Mouse (Mus musculus): ENCODE measurements around the gene Gfod1. TPM values are rescaled to one million over a fixed set of nuclear protein-coding genes. Genes with fewer than 3 reads are reported as not detected.
A peak's percentile ranks its signal among the peaks of the same experiment; 100 is the strongest.

Gene Gfod1
- total RNA-seq, 2 experiments from 2014 or later, result 94.6 to 99.3 TPM

DNA sequence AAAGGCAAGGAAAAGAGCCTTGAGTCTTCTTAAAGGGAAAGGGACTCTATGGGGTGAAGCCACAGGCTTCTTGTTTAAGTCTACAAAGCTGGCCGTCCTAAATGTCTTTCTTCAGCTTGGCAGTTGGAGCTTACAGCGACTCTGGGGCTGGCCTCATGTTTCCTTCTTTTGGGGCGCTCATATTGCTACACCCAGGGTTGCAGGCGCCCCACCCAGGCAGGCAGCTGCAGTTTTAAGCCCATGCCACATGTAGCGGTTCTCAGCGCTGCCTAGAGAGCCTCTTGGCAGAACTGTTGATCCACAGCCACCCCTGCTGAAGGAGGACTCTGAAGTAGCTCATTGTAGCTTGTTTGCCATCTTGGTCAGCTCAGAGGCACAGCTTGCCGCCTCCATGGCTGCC is 104.7 kb downstream of the Gfod1 start:
- peak overlapping the region; percentile 46 for H3K27ac ChIP-seq
- H3K4me3 ChIP-seq, result no peak overlapping the region
- no peak for TF ChIP-seq CTCF (conservative IDR thresholded peaks at IDR 0.05)
- no peak for DNase-seq (ENCODE audit: low spot score in 2 of 2)

DNA sequence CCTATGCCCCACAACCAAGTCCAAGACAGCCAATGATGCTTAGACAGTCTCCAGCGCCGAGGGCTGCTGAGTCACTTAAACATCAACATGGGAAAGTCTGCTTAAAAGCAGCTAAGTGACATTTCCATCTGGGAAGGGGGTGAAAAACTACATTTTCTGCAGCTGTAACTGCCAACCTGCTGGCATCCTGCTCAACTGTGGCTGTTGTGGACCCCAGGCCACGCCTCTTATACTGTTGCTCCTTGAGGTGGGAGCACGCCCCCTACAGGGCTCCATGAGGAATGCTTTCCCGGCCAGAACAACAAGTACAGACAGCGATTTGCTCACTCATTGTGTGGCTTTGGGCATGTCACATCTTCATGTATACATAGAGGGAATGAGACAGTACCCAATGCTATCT is 106.8 kb downstream of the Gfod1 start:
- Histone ChIP-seq H3K4me3 (no peak overlapping the region), H3K27ac (peak overlapping the region; percentile 33; the same call in 1 of the 2 replicates)
- DNase-seq (ENCODE audit: low spot score in 2 of 2), result no peak
- peak; percentile 73 for TF ChIP-seq CTCF (conservative IDR thresholded peaks at IDR 0.05)

DNA sequence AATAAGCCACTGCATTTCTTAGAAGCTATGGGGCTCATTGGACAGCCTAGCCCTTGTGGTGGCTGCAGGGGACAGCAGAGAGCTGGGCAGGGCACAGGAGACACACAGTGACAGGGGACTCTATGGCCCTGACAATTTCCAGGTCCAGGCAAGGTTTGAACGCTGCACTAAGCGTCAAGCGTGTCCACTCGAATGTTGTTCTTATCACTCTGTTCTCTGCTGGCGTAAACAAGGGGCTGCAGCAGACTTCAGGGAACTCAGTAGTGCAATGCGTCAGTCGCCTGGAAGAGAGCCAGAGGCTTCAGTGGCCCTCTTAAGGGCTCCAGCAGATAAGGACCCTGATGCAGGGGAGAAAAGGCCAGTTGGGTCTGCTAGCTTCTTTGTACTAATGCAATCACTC is 108.0 kb downstream of the Gfod1 start:
- Histone ChIP-seq H3K4me3 (no peak overlapping the region), H3K27ac (peak overlapping the region; percentile 5; the same call in 1 of the 2 replicates)
- DNase-seq (ENCODE audit: low spot score in 2 of 2), result no peak
- peak; percentile 63 for TF ChIP-seq CTCF (conservative IDR thresholded peaks at IDR 0.05)

DNA sequence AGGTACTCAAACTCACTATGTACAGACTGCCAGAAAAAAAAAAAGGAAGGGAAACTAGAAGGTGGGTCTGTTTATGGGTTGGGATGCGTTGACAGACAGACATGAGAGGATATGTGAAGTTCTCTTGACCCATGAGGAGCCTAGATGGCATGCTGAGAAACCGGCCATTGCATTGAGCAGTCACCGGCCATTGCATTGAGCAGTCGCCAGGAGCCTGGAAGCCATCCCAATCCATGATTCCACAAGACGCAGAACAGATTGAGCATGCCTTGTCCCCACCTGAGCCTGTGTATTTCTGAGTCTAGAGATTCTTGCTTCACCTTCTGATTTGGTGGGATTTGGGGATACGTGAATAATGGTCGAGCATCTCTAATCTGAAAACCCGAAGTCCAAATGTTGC is 110.0 kb downstream of the Gfod1 start:
- Histone ChIP-seq H3K27ac (no peak overlapping the region), H3K4me3 (no peak overlapping the region)
- DNase-seq (ENCODE audit: low spot score in 2 of 2), result no peak
- no peak for TF ChIP-seq CTCF (conservative IDR thresholded peaks at IDR 0.05)

DNA sequence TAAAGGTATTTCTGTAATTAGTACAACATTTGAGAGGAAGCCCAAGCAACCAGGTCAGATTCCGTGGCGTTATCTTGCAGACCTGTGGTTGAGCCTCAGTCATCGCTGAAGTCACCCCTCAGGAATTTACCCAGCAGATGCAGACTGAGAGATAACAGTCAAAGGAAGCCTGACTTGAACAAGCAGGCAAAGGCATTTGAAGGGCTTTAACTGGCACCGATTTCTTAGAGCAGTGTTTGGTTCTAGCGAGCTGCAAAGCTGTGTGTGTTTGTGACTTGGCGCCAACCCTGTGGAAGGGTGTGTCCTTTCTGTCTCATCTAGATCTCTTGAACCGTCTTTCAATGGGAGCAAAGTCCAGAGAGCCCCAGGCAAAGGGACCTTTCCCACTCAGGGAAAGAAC is 110.7 kb downstream of the Gfod1 start:
- Histone ChIP-seq H3K27ac (no peak overlapping the region; the same call in 1 of the 2 replicates), H3K4me3 (no peak overlapping the region)
- no peak for DNase-seq (ENCODE audit: low spot score in 2 of 2)
- no peak for TF ChIP-seq CTCF (conservative IDR thresholded peaks at IDR 0.05)

DNA sequence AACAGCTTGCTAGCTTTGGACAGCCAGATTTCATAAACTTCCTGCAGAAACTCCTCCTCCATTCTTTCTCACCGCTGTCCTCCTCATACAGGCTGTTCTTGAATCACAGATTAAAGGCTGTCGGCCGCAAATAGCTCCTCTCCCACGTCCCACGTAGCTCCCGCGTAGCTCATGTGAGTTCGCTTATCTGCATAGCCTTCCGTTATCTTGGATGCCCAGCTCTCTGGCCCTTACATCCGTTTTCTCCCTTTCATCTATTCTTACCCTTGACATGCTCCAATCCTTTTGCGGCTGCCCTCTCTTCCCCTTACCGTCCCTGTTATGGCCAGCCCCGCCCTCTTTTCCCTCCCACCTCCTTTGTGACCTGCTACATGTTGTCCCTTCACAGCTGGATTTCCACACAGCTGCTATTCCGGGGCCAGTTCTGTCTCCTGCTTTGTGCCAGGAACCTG is 112.2 kb downstream of the Gfod1 start:
- Histone ChIP-seq H3K4me3 (peak overlapping the region; percentile 30), H3K27ac (peak overlapping the region; percentile 79)
- no peak for TF ChIP-seq CTCF (conservative IDR thresholded peaks at IDR 0.05)
- DNase-seq (ENCODE audit: low spot score in 2 of 2), result peak in 1 of 2 experiments; percentile 63

DNA sequence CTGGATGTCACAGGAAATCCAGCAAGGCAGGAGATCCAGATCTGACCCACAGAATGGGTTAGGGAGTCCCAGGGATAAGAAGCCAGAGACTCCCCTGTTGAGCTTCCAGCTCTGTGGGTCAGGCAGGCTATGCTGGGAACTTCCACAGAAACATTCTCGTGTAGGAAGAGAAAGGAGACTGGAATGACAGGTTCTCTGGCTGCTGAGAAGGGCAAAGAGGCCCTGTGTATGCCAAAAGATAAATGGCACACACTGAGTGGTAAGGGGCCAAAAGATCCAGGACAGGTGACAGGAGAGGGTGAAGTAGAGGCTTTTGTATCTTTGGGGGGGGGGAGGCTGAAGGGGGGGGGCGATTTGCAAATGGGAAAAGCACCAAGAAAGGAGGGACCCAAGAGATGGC is 112.7 kb downstream of the Gfod1 start:
- DNase-seq (ENCODE audit: low spot score in 2 of 2), result no peak
- no peak for TF ChIP-seq CTCF (conservative IDR thresholded peaks at IDR 0.05)
- H3K27ac ChIP-seq, result peak overlapping the region; percentile 73; the same call in 1 of the 2 replicates
- no peak overlapping the region for H3K4me3 ChIP-seq

DNA sequence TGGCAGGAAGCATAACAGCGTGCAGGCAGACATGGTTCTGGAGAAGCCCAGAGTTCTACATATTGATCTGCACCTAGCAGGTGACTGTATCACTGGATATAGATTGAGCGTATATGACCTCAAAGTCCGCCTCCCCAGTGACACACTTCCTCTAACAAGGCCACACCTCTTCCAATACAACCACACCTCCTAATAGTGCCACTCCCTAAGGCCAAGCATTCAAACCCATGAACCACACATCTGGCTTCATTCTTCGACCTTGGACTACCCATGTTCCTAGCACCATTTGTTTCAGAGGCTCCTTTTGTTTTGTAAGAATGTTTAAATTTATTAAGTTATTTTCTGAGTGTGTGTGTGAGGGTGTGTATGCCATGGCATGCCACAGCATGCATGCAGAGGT is 116.2 kb downstream of the Gfod1 start:
- no peak for DNase-seq (ENCODE audit: low spot score in 2 of 2)

DNA sequence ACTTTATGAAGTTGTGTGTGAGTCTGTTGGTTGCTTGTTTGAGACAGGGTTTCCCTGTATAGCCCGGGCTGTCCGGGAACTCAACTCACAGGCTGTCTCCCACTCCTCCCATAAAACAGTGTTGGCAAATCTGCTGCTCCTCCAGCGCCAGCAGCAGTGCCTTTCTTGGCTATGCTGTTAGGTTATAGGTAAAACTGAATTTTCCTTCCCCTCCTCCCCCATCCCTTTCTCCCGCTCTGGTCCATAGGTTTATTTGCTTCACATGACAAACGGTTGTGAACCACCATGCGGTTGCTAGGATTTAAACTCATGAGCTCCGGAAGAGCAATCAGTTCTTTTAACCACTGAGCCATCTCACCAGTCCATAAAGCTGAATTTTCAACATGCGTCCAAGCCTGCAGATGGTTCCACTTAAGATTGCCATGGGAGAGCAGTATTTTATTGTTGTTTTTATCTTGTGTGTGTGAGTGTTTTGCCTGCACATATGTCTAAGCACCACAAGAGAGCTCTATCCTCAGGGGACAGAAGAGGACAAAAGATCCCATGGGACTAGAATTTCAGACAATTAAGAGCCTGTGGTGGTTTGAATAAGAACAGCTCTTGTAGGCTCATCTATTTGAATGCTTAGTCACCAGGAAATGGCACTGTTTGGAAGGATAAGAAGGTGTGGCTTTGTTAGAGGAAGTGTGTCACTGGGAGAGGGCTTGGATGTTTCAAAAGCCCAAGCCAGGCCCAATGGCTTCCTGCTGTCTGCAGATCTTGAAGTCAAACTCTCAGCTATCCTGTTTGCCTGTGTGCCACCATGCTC is 120.5 kb downstream of the Gfod1 start:
- DNase-seq (ENCODE audit: low spot score in 2 of 2), result no peak
- H3K4me3 ChIP-seq, result peak overlapping the region; percentile 32
- TF ChIP-seq CTCF (conservative IDR thresholded peaks at IDR 0.05), result no peak
- peak overlapping the region; percentile 43; the same call in 1 of the 2 replicates for H3K27ac ChIP-seq

More for the DNA sequence above, 116.2 kb downstream of the Gfod1 start:
- H3K4me3 ChIP-seq, result no peak overlapping the region
- H3K27ac ChIP-seq, result no peak overlapping the region
- TF ChIP-seq CTCF (conservative IDR thresholded peaks at IDR 0.05), result no peak

DNA sequence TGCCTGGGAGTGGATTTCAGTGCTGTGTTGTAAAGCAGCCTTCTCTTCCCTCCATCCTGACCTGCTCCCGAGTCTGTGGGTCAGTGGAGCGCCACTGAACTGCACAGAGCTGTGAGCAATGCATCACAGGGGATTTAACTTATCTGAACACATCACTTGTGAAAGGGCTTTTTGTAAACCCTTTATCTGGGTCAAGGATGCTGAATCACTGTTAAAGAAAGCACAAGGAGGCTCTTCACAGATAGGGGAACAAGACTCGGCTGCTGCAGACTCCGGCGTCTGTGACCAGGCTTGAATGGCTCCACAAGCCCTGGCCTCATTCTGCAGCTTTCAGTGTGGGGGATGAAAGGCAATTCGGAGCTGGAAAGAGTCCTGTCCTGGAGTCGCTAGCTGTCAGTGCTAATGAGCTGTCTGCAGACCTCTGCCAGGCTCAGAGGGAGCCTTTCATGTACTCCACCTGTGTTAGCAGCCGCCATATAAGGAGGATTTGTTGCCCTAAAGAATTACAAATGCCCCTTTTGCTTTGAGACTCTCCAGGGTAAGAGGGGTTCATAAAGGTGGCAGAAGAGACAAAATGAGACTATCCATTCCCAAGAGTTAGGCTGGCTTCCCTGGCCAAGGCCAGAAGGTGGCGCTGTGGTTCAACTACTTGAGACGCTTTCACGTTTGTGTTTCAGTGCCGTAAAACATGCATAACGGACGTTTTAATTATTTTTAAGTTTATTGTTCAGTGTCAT is 121.3 kb downstream of the Gfod1 start:
- Histone ChIP-seq H3K4me3 (peak overlapping the region; percentile 32), H3K27ac (peak overlapping the region; percentile 43; the same call in 1 of the 2 replicates)
- peak; percentile 96 for TF ChIP-seq CTCF (conservative IDR thresholded peaks at IDR 0.05)
- peak; percentile 85 to 89 for DNase-seq (ENCODE audit: low spot score in 2 of 2)

DNA sequence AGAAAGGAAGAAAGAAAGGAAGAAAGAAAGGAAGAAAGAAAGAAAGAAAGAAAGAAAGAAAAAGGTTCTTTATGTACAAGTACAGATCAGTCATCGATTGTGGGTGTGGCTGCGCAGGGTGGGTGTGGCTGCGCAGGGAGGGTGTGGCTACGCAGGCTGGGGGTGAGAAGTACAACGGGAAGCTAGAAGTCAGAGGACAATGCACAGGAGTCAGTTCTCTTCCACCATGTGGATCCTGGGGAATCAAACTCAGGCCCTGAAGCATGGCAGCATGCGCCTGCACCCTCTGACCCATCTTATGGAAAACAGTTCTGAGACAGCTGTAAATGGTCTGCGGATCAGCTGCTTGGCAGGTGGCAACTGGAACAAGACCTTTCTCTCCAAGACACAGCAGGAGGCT is 122.9 kb downstream of the Gfod1 start:
- no peak for DNase-seq (ENCODE audit: low spot score in 2 of 2)
- TF ChIP-seq CTCF (conservative IDR thresholded peaks at IDR 0.05), result no peak
- Histone ChIP-seq H3K4me3 (no peak overlapping the region), H3K27ac (no peak overlapping the region)

DNA sequence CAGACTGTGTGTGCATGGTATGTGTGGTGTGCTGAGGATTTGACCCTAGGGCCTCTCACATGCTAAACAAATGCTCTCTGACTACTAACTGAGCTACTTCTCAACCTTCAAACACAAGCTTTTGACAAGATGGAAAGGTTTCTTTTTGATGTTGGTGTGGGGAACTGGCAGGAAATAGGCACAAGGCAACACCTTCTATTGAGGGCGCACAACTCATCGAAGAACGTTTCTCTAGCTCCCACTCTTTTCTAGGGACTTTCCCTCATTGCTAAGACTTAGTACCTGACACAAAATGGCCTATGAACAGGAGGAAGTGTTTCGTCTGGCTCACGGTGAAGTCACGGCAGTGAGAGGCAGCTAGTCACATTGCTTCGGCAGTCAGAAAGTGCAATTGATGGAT is 126.7 kb downstream of the Gfod1 start:
- no peak overlapping the region for H3K4me3 ChIP-seq
- TF ChIP-seq CTCF (conservative IDR thresholded peaks at IDR 0.05), result no peak
- H3K27ac ChIP-seq, result no peak overlapping the region
- DNase-seq (ENCODE audit: low spot score in 2 of 2), result no peak

DNA sequence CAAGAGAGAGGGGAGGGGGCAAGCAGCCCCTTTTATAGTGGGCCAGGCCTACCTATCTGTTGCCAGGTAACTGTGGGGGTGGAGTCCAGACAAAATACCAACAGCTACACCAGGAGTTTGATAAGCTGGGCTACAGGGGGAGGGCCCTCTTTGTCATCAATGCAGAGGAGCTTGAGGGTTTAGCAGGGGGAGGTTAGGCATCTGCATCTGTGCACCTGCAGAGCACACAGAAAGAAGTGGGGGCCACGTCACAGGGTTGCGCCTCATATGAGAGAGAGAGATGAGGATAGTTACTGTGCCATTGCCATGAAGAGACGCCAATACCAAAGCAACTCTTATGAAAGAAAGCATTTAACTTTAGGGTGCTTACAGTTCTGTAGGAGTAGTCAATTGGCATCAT is 127.3 kb downstream of the Gfod1 start:
- Histone ChIP-seq H3K4me3 (no peak overlapping the region), H3K27ac (no peak overlapping the region)
- TF ChIP-seq CTCF (conservative IDR thresholded peaks at IDR 0.05), result no peak
- DNase-seq (ENCODE audit: low spot score in 2 of 2), result no peak
